Mouse (Mus musculus) small intestine, adult 2 months (tissue): ENCODE data around the gene Speg. TPM values are rescaled to one million over a fixed set of nuclear protein-coding genes. Genes with fewer than 3 reads are reported as not detected.

Experiments used
- H3K27ac ChIP-seq: fragments of 200-500 bp; 2 replicates; pipeline ENCODE4 v1.5.1; 2012; ENCODE audit warnings: low read depth, low read length, control low read depth, inconsistent platforms; ENCODE audit not compliant: insufficient read depth
- H3K27me3 ChIP-seq: fragments of 200-500 bp; 2 replicates; pipeline ENCODE4 v1.6.1; 2012; ENCODE audit warnings: mild to moderate bottlenecking, moderate library complexity, low read length, inconsistent platforms; ENCODE audit not compliant: control insufficient read depth, insufficient read depth
- H3K36me3 ChIP-seq: fragments of 200-500 bp; 2 replicates; pipeline ENCODE4 v1.6.1; 2012; ENCODE audit warnings: mild to moderate bottlenecking, low read length, control low read depth, inconsistent platforms; ENCODE audit not compliant: control insufficient read depth, insufficient read depth
- H3K4me1 ChIP-seq: fragments of 200-500 bp; 2 replicates; pipeline ENCODE4 v1.6.1; 2012; ENCODE audit warnings: low read length, inconsistent platforms, mixed read lengths; ENCODE audit not compliant: control insufficient read depth, insufficient read depth, insufficient read length
- H3K4me3 ChIP-seq: fragments of 200-500 bp; 2 replicates; pipeline ENCODE4 v1.5.1; 2012; ENCODE audit warnings: low read depth, mild to moderate bottlenecking, control low read depth, inconsistent platforms, low read length, moderate library complexity
- CTCF ChIP-seq: fragments of 200-500 bp; IDR thresholded peaks from 2 replicates; pipeline ENCODE4 v1.5.1; 2012; ENCODE audit warnings: low read depth, mild to moderate bottlenecking, control low read depth, inconsistent platforms, low read length, moderate library complexity, mixed read lengths; ENCODE audit not compliant: insufficient replicate concordance, insufficient read length; ENCODE audit errors: extremely low read depth
- POLR2A ChIP-seq: fragments of 200-500 bp; IDR thresholded peaks from 2 replicates; pipeline ENCODE4 v1.6.1; 2012; ENCODE audit warnings: low read depth, mild to moderate bottlenecking, control low read depth, inconsistent platforms, low read length, moderate library complexity
- WGBS: fragments of 180-500 bp; shearing (Covaris S2); methylation state at CpG from one replicate; pipeline ENCODE4 v1.1.7; 2018; 5-methylcytosine and 5-hydroxymethylcytosine counted together
- polyA plus RNA-seq: library from polyadenylated mRNA; depleted of rRNA; stranded (reverse); fragments of >200 nt; gene quantifications from 2 replicates; pipeline ENCODE4 v1.2.3, GENCODE M21; 2012

The Speg gene
- polyA plus RNA-seq, 1 experiment: 23.2 TPM

DNA sequence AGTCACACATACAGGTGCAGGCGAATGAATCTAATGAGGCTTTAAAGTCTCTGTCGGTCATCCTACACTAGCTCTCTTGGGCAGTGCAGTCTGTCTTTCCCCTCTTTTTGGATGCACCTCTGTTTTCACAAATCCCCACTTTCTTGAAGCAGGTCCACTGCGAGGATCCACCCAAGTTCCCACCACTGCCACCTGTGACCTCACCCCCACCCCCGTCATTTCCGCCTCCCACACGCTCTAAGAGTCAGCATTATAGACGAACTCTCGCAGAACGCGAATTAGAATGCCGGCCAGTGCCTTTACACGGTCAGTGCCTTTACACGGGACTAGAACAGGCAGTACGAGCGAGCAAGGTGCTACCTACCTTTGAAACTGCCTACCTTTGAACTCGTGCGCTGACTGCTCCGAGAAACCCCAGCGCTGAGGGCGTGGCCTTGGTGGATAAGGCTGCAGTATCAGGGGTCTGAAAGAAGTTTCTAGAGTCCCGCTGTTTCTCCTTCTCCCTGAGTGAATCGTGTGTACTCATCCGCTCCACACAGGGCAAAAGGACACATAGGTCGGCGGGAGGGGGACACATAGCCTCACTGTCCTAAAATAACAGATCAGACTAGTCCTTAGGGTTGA lies 5.6 kb upstream of the Speg start:
- TF ChIP-seq POLR2A: no peak
- no peak for TF ChIP-seq CTCF
- WGBS: 17% methylated on average over 25 of the region's 25 CpGs
- Histone ChIP-seq H3K36me3 (no peaks in the 10 kb centered on the region), H3K4me1 (peaks cover 11% of the 10 kb centered on the region), H3K27ac (no peak overlapping the region), H3K27me3 (no peaks in the 10 kb centered on the region), H3K4me3 (peak overlapping the region; percentile 23; the same call in 1 of the 2 replicates)

DNA sequence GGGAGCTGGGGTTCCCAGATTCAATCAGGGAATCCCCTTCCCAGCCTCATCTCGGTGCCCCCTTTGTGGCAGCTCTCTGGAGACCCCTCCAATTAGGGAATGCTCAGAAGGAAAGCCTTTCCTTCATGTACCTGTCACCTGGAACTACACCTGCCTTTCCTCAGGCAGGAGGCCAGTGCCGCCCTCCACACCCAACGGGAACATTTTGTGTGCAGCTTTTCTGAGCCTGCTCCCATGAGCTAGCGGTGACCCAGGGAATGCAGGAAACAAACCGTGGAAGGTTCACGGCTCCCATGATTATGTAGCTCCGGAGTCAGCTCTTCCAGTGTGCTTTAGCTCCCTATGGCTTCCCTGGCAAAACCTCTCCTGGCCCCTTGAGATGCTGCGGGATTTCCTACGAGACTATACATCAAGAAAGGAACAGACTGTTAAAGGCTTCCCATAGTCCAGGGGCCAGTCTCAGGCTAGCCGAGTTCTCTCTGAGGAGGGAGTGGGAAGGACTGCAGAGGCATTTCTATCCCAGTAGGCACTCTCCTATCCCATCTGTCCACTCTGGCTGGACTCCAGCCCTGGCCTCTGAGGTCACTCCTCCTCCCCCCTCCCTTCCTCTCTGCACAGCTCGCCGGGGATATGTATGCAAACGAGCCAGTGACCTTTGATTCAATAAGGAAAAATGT lies 5.0 kb upstream of the Speg start:
- WGBS: 16% methylated on average over 13 of the region's 13 CpGs
- TF ChIP-seq CTCF (no peak), POLR2A (no peak)
- H3K27me3 ChIP-seq: no peaks in the 10 kb centered on the region
- H3K4me1 ChIP-seq: peaks cover 11% of the 10 kb centered on the region
- H3K4me3 ChIP-seq: no peak overlapping the region
- no peak overlapping the region for H3K27ac ChIP-seq
- H3K36me3 ChIP-seq: no peaks in the 10 kb centered on the region

GRCm38 (mm10) chr1:75371317-75372095 lies 3.6 kb upstream of the Speg start:
- 62% methylated on average over 13 of the region's 13 CpGs for WGBS
- no peak for TF ChIP-seq POLR2A
- TF ChIP-seq CTCF: peak; percentile 39; the same call in 1 of the 2 replicates
- H3K27ac ChIP-seq: no peak overlapping the region
- H3K4me3 ChIP-seq: no peak overlapping the region
- peaks cover 11% of the 10 kb centered on the region for H3K4me1 ChIP-seq
- H3K27me3 ChIP-seq: peaks cover 4% of the 10 kb centered on the region; the same call in 1 of the 2 replicates
- no peaks in the 10 kb centered on the region for H3K36me3 ChIP-seq

- peaks cover 11% of the 10 kb centered on the region for H3K4me1 ChIP-seq
- no peak overlapping the region for H3K27ac ChIP-seq
- H3K36me3 ChIP-seq: no peaks in the 10 kb centered on the region
- no peak for TF ChIP-seq POLR2A
- 81% methylated on average over 3 of the region's 3 CpGs for WGBS
- H3K27me3 ChIP-seq: peaks cover 4% of the 10 kb centered on the region; the same call in 1 of the 2 replicates
- no peak overlapping the region for H3K4me3 ChIP-seq
Measured at GRCm38 (mm10) chr1:75372450-75372849, 2.6 kb upstream of the Speg start.

DNA sequence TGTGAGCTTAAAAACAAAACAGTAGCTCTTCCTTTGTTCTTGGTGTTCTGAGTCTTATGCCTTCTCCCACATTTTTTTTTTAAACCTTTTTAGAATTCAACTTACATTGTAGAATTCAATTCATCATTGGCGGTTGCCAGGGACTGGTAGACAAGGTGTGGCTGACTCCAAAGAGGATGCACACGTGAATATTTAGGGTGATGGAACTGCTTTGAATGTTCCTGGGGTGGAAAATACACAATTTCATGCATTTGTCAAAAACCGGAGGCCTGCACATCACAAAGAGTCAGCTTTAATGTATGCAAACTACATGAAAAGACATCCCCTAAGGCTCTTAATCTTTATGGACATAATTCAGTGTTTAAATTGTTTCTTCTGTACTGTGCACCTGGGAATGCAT lies 1.8 kb upstream of the Speg start:
- 79% methylated on average over 3 of the region's 3 CpGs for WGBS

DNA sequence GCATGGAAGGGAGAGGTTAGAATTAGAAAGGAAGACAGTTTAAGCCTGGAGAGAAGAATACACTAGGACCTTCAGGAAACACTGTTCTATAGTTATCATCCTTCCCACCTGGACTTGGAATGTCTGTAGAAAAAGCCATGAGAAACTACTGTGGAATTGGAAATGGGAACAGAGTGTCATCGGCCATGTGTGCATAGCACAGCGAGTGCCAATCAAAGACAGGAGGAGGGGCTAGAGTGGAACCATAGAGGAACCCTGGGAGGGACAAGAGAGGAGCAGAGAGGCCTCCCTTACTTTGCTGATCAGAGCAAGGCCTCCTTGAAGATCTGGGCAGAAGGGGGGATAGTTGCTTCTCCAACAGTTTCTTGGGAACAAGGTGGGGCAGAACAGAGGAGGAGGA lies 4.1 kb downstream of the Speg start:
- WGBS: 58% methylated on average over 2 of the region's 2 CpGs
- H3K27me3 ChIP-seq: peaks cover 16% of the 10 kb centered on the region
- TF ChIP-seq POLR2A: no peak
- no peak for TF ChIP-seq CTCF
- no peak overlapping the region for H3K4me3 ChIP-seq
- H3K4me1 ChIP-seq: peaks cover 4% of the 10 kb centered on the region; the same call in 1 of the 2 replicates
- no peaks in the 10 kb centered on the region for H3K36me3 ChIP-seq
- no peak overlapping the region for H3K27ac ChIP-seq

More for the DNA sequence above, 1.8 kb upstream of the Speg start:
- H3K36me3 ChIP-seq: no peaks in the 10 kb centered on the region
- H3K4me1 ChIP-seq: peaks cover 11% of the 10 kb centered on the region
- H3K27ac ChIP-seq: no peak overlapping the region
- TF ChIP-seq CTCF: no peak
- TF ChIP-seq POLR2A: no peak
- H3K27me3 ChIP-seq: peaks cover 4% of the 10 kb centered on the region; the same call in 1 of the 2 replicates
- H3K4me3 ChIP-seq: no peak overlapping the region

GRCm38 (mm10) chr1:75379931-75380330 lies 4.8 kb downstream of the Speg start:
- H3K36me3 ChIP-seq: no peaks in the 10 kb centered on the region
- TF ChIP-seq CTCF: no peak
- no peak for TF ChIP-seq POLR2A
- no peak overlapping the region for H3K4me3 ChIP-seq
- H3K27me3 ChIP-seq: peaks cover 16% of the 10 kb centered on the region
- H3K27ac ChIP-seq: no peak overlapping the region
- 86% methylated on average over 8 of the region's 8 CpGs for WGBS
- peaks cover 4% of the 10 kb centered on the region; the same call in 1 of the 2 replicates for H3K4me1 ChIP-seq
